Mouse (Mus musculus): ENCODE measurements around the gene Krt78. TPM values are rescaled to one million over a fixed set of nuclear protein-coding genes. Genes with fewer than 3 reads are reported as not detected.
"Not testable (repeated sequence)": the region's sequence is repeated elsewhere in the genome, so short reads cannot be mapped to it uniquely, and the experiment has no call there.

Krt78 gene
- not detected for total RNA-seq (2021)

DNA sequence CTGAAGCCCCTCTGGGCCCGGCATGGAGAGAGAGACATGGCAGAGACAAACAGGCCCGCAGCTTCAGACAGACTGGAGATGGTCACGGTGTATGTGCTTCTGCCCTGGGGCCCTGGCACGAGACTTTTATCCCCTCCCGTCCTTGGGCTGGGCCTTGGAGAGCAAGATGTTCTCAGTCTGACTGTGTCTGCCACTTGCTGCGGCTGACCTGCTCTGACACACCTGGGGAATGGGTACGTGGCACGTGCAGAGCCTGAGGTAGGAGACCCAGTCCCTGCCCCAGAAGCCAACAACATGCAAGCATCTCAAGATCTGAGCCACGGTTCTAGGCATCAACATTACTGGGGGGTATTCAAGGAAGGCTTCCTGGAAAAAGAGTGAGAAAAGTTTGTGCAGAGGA is at the start of gene Krt78:
Gene Krt78 (minus strand): TSS at position 101 of the 400 bp plus-strand sequence.
- intact Hi-C loops (cut with DNase I) = no loop called here

DNA sequence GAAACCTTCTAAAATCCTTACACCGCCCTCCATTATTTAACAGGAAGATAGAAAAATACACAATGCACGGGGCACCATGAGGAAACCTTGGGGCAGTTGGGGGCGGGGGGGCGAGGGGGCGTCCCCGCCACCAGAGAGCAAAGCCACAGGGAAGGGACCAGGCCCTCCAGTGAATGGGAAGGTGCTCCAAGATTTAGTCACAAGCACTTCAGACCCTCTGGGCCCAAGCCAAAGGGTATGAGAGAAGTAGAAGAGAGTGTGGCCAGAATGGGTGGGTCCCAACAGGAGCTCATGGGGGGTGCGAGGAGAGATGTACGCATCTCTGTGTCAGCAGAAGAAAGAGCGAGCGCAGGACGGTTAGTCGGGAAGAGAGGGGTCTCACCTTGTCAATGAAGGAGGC is 49.4 kb upstream of the Krt78 start:
- intact Hi-C loops (cut with DNase I) = no loop called here
- no peak for DNase-seq

More for the DNA sequence above, at the start of gene Krt78:
- no peak for DNase-seq

DNA sequence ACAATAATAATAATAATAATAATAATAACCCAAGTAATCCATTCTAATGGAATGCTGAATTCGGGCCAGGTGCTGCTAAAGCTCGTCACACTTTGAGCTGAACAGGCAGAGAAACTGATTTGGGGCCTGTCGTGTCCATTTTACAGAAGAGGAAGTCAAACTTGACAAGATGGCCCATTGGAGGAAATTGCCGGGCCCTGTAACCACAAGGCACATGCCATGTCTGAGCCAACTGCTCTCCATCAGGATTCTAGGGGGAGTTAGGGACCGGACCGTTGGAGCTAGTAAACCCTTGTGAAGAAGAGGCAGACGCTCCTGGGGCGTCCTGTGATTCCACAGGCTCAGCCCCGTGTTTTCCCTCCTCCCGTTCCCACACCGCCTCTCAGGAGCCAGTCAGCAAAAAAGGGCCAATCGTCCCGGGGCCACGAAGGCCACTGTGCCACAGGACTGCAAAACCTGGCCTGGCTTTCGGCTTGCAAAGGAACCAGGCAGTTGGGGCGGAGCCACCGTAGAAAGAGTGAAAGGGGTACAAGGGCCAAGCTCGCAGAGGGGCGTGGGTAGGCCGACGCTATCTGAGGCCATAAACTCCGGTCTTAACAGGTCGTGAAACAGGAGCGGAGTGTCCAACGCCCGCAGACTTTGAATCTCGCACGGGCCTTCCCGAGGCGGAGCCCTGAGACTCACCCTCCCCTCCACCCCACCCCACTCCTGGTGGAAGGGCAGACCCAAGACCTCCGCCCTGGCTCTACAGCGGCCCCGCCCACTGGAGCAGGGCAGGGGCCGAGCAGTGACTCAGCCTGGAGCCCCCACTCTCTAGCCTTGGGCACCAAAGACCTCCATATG is 48.8 kb upstream of the Krt78 start:
- intact Hi-C loops (cut with DNase I) = no loop called here
- peak in 1 of 2 experiments; percentile 22 for DNase-seq

DNA sequence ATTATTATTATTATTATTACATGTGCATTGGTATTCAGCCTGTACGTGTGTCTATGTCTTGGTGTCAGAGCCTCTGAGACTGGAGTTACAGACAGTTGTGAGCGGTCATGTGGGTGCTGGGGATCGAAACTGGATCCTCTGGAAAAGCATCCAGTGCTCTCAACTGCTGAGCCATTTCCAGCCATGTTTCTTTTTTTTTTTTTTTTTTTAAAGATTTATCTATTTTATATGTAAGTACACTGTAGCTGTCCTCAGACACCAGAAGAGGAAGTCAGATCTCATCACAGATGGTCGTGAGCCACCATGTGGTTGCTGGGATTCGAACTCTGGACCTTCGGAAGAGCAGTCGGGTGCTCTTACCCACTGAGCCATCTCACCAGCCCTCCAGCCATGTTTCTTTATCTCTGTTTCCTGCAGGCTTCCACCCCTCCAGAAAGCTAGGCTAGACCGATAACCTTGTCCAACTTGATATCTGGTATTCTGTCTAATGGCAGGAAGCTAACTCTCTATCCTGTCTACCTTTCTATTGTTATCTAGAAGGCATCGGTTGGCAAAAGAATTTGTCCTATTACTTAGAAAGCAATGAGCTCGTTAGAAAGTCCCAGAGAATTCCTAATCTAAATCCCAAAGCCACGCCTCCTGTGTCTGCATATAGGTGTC is 45.7 kb upstream of the Krt78 start:
- intact Hi-C loops (cut with DNase I) = no loop called here

DNA sequence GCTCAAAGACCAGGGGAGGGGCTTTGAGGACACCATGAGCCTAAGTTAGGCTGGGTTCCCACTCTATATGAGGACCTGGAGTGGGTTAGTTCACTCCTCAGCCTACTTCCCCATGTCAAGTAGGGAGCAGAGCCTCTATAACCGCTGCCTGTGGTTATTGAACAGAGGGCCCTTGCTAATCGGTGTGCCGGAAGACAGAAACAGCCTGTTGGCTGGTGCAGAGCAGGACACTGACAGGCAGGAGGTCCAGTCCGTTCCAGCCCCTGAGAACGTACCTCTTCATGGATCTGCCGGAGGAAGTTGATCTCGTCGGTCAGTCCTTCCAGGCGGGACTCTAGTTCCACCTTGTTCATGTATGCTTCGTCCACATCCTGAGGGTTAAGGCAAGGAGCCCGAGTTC is 45.1 kb upstream of the Krt78 start:
- DNase-seq = no peak
- intact Hi-C loops (cut with DNase I) = no loop called here

More for the DNA sequence above, 45.7 kb upstream of the Krt78 start:
- DNase-seq = no peak

DNA sequence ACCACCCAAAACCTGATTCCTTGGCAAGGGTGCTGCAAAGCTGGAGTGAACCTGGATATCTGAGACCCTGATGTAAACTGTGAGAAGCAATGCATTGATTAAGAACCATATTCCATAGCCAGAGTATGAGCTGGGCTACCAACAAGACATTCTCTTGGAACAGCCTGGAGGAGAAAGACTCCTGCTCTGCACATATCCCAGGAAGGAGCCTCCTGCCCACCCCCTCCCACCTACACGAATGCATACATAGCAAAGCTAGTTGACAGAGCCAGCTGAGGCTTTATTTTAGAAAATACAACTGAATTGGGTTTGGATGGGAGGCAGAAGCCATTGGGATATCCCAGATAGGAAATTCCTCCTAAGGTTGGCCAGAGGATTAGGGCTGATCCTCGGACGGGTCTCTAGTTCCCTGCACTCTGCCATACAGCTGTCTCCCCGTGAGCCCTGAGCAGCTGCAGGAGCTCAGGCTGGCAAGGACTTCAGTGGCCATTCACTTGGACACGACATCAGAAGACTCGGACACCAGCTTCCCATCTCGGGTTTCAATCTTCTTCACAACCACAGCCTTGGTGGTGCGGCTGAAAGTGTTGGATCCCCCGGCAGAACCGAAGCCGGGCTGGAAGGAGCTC is 42.5 kb upstream of the Krt78 start:
- intact Hi-C loops (cut with DNase I); DNase-seq: not testable (repeated sequence)

DNA sequence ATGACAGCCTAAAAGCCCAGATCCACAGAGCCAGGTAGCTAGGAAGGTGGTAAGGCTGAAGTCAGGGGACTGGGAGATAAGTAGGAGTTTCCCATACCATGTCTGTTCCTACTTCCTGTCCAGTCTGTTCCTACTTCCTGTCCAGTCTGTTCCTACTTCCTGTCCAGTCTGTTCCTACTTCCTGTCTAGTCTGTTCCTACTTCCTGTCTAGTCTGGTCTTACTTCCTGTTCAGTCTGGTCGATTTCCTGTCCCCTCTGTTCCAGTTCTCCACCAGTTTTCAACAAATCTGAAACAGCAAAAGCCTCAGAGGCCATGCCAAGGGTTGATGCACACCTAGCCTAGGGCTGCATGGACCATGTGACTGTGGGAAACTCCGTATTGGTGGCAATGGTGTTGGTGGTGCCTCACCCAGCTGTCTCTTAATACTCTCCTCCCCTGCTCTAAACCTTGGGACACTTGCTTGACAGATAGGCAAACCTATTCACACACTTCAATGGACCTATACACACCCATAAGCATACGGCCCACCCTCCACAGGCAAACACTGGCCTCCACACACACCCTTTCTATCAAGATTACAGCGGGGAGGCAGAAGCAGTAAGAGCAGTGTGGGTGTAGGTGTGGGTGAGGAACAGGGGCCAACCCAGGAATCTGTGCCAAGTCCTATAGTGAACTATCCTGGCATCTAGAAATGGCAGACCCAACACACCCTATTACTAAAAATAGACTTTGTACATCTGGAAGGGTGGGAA is 41.6 kb upstream of the Krt78 start:
- no peak for DNase-seq
- intact Hi-C loops (cut with DNase I) = no loop called here

DNA sequence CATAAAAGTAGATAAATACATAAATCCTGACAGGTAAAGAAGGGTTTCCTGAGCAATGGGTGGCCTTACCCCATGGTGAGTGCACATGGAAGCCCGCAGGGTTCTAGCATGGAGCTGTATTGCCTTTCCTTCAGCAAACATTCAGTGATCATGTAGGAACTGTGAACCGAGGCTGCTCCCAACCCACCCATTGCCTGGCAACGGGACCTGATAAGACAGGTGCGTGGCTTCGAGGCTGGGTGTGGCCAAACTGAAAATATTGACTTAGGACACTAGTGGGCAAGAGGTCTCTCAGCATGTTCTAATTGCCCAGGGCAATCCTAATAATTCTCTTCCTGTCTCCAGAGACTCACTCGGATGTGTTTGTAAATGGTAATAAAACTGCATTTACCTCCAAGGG is 40.3 kb upstream of the Krt78 start:
- DNase-seq = no peak
- intact Hi-C loops (cut with DNase I) = no loop called here

DNA sequence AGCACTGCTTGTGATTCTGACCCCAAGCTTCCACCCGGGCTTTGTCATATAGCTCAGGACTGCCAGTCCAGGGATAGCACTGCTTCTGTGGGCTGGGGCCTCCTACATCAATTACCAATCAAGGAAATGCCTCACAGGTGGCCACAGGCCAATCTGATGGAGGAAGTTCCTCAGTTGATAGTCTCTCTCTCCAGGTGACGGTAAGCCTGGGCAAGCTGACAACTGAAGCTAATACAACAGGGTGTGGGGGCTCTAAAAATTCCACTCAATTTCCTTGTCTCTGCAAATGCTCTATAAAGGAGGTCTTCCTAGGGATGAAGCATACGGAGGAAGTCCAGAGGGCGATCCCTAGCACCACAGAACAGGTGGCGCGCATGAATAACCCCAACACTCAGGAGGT is 36.9 kb upstream of the Krt78 start:
- intact Hi-C loops (cut with DNase I) = no loop called here
- DNase-seq = no peak

DNA sequence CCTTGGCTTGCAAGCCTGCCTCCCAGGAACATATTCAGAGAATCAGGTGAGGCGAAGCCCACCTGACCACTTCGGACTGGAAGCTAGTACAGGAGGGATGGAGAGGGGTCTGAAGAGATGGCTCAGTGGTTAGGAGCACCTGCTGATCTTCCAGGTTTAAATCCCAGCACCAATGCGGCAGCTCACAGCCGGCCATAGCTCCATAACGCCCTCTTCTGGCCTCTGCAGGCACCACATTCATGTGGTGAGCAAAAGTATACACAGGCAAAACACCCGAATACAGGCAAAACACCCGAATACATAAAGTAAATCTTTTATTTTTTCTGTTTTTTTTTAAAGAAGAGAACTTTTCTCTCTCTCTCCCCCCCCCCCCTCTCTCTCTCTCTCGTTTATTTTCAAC is 34.6 kb upstream of the Krt78 start:
- intact Hi-C loops (cut with DNase I) = loop anchor here (1.0 to 5.0 kb wide), 3 partner anchors 77 to 234 kb away; no protein-coding TSS in a partner anchor
- no peak for DNase-seq

DNA sequence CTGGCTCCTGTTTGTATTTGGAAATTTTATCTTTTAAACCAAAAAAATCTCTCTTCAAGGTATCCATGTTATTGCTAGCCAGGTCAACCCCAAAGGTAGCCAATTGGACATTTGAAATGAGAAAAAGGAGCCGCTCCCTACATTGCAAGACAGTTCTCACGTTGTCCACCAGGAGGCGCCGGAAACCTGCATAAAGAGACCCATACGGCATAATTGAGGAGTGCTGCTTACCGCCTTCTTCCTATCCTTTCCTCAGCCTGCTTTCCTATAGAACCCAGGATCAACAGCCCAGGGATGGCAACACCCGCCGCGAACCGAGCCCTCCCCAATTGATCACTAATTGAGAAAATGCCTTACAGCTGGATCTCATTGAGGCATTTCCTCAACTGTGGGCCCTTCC is 34.0 kb upstream of the Krt78 start:
- peak; percentile 87 to 93 for DNase-seq
- intact Hi-C loops (cut with DNase I) = loop anchor here (1.0 to 5.0 kb wide), 3 partner anchors 77 to 234 kb away; no protein-coding TSS in a partner anchor

DNA sequence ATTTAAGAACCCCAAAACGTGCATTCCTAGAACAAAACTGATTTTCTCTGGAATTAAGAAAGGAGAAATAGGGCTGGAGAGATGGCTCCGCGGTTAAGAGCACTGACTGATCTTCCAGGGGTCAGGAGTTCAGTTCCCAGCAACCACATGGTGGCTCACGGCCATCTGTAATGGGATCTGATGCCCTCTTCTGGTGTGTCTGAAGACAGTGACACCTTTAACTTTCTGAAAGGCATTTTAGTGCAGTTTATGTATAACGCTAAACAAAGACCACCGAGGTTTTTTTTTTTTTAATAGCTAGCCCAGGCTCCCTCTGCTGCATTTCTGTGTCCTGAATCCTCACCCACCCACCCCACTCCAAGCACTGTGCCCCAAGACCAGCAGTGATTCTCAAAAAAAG is 30.7 kb upstream of the Krt78 start:
- DNase-seq = no peak
- intact Hi-C loops (cut with DNase I) = loop anchor here (1.0 to 5.0 kb wide), 7 partner anchors 163 to 742 kb away; no protein-coding TSS in a partner anchor

DNA sequence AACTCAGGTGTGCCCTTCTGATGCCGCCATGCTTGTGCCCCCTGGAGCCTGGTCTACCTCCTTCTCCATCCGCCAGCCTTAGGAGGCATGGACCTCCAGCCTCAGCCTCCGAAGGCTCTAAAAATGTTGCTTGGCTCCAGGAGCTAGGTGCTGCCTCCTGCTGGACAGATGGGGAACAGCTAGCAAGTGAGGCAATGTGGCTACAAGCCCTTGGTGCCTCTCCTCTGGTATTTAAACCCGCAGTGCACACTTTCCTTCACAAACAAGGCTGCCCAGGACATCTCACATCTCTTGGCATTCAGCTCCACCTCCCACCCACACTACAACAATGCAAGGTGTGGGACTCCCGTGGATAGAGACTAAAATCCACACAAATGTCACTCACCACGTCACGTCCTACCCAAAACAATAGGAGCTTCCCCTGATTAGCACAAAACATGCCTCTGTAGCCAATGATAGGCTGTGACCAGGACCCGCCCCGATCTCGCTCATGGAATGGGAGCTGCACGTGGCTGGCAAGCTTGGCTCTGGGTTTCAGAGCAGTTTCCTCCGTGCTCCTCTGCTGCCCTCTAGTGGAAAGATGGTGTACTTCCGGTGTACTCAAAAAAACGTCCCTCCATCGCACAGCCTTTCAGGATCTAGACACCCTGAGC is 30.0 kb upstream of the Krt78 start:
- intact Hi-C loops (cut with DNase I) = loop anchor here (1.0 to 5.0 kb wide), 5 partner anchors 212 to 742 kb away; no protein-coding TSS in a partner anchor
- DNase-seq = peak; percentile 91 to 93

DNA sequence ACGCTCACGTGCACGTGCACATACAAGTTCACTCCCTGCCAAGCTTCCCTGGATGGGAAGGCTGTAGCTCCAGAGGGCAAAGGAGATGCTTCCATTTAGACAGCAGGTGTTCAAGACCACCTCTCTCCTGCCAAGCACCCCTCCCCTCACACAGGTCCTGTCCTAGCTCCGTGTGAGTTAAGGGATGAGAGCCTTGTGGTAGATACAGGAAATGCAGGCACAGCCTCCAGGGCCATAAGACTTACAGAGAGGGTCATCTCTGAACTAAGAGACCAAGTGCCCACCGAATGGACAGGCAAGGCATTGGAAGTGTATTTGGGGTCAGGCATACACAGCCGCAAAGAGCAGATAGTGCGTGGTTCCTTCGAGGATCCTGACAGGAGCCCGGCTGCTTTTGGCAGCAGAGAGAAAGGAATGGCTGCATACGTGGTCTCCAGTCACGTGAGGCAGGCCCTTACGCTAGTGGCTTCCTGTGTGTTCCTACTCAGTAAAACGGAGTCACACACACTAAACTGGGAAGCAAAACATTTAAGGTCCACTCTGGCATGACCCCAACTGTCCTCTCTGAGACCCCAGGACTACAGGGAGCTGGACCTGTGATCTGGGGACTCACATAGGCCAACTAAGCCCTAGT is 29.3 kb upstream of the Krt78 start:
- DNase-seq = no peak
- intact Hi-C loops (cut with DNase I) = loop anchor here (5.0 kb wide), 1 partner anchor 741 kb away; no protein-coding TSS in a partner anchor

DNA sequence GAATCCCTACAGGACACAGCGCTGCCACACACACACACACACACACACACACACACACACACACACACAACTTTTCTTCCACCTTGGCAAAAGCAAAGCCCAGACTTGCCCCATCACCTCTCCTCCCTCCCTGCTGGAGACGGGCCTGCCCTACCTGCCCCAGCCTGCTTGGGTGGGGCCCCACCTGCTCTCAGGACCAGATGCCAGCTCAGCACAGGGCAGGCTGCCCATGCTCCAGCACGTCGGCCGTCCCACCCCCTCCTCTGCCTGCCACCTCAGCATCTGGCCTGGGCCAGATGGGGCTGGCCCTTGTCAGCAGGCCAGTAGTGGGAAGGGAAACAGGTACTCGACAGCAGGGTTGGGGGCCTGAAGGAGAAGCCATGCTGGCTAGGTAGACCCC is 26.8 kb upstream of the Krt78 start:
- intact Hi-C loops (cut with DNase I) = loop anchor here (5.0 kb wide), 1 partner anchor 739 kb away; no protein-coding TSS in a partner anchor
- DNase-seq = no peak

DNA sequence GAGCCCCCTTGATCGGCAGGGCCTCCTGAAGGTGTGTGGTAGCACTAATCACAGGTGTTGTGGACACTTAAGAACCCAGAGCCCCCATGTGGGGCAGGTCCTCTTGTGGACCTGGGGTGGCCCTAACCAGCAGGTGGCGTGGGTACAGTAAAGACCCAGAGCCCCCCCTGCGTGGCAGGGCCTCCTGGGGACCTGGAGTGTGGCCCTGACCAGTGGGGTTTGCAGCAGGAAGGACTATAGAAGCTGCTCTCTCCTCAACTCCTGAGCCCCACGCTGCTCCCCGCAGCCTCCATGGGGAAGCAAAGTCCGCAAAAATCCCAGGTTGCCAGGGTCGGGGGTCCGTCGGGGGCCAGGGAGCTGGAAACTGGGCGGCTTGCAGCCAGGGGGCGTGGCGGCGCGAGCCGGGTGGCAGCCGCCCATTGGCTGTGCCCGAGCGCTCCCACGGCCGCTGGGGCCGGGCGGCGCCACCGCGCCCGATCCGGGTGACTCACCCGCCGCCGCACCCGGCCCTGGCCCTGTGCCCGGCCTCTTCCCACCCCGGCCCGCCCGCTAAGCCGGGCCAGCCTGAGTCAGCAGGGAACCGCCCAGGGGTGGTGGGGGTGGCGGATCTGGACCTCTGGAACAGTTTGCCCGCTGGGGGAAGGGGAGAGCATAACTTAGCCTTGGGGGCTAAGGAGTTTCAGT is 23.1 kb upstream of the Krt78 start:
- peak; percentile 92 to 93 for DNase-seq
- intact Hi-C loops (cut with DNase I) = no loop called here

DNA sequence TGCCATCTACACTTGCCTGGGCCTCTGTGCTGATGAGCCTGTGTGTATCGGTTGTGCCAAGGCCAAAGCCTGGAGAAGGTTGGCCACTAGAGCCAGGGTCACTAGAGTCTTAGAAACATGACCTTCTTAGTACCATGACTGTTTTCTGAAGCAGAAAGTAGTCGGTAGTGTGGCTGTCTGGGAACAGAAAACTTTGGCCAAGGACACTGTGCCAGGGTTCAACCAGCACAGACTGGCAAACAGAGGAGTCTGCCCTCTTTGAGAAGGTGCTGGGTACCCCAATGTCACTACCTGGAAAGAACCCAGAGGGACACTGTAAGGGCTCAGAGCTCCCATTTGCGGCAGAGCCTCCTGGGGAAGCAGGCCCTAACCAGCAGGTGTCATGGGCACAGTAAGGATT is 22.6 kb upstream of the Krt78 start:
- peak in 1 of 2 experiments; percentile 26 for DNase-seq
- intact Hi-C loops (cut with DNase I) = no loop called here

DNA sequence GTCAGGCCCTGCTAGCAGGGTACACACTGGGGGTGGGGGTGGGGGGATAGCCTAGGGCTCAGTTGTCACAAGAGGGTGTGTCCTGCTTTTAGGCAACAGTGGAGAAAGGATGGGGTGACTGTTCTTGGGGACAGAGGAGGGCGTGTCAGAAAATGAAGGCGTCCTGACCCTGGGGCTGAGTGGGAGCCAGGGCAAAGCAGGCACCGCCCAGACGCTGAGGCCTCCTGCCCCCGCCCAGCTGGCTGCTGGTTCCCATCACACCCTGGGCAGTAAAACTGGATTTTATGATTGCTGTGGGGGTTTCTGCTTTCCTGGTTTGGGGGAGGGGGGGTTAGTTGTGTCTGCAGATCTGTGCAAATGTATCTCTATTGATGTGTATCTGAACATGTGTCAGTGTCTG is 21.9 kb upstream of the Krt78 start:
- intact Hi-C loops (cut with DNase I) = no loop called here
- peak; percentile 54 to 56 for DNase-seq

Measured in heart, postnatal 36 days (tissue).